Mouse (Mus musculus) MEL (cell line): Measurements from ENCODE around the gene Lrrc47. TPM values are rescaled to one million over a fixed set of nuclear protein-coding genes. Genes with fewer than 3 reads are reported as not detected.

Experiments
- DNase-seq: peaks from one replicate; pipeline ENCODE4 v3.0.0; 2011; ENCODE audit warnings: low read depth, low spot score
- H3K27ac ChIP-seq: 2 replicates; pipeline ENCODE4 v1.5.1; 2012; ENCODE audit warnings: low read depth, mild to moderate bottlenecking, control low read depth, low read length, moderate library complexity; ENCODE audit not compliant: control insufficient read depth
- H3K27me3 ChIP-seq, 2 experiments: fragments of 150-350 bp in 1 of 2; sonication (generic) in 1 of 2; 2 replicates each; pipeline ENCODE4 v1.6.1; 2012; ENCODE audit warnings: low read length in 2 of 2, mild to moderate bottlenecking in 2 of 2, improper control_type of control experiment in 1 of 2, moderate library complexity in 1 of 2; ENCODE audit not compliant: insufficient read depth in 2 of 2, control insufficient read depth in 1 of 2
- H3K36me3 ChIP-seq, 2 experiments: 2 replicates each; pipeline ENCODE4 v1.6.1; 2012 to 2014; ENCODE audit warnings: low read length in 2 of 2, improper control_type of control experiment in 1 of 2, inconsistent platforms in 1 of 2, mild to moderate bottlenecking in 1 of 2; ENCODE audit not compliant: insufficient read depth in 2 of 2, control insufficient read depth in 1 of 2
- H3K4me1 ChIP-seq, 2 experiments: fragments of 150-350 bp in 1 of 2; sonication (generic) in 1 of 2; 2 replicates each; pipeline ENCODE4 v1.6.1; 2012; ENCODE audit warnings: low read length in 2 of 2, improper control_type of control experiment in 1 of 2, mild to moderate bottlenecking in 1 of 2; ENCODE audit not compliant: insufficient read depth in 2 of 2, control insufficient read depth in 1 of 2
- H3K4me3 ChIP-seq, 2 experiments: fragments of 150-350 bp in 1 of 2; sonication (generic) in 1 of 2; 2 replicates each; pipeline ENCODE4 v1.5.1; 2012; ENCODE audit warnings: low read depth in 2 of 2, low read length in 2 of 2, mild to moderate bottlenecking in 2 of 2, moderate library complexity in 2 of 2, control low read depth in 1 of 2, improper control_type of control experiment in 1 of 2; ENCODE audit not compliant: control insufficient read depth in 1 of 2, insufficient read depth in 1 of 2
- H3K79me2 ChIP-seq: 2 replicates; pipeline ENCODE4 v1.6.1; 2012; ENCODE audit warnings: mild to moderate bottlenecking, low read length, moderate library complexity; ENCODE audit not compliant: control insufficient read depth, poor library complexity, insufficient read depth
- H3K9ac ChIP-seq: 2 replicates; pipeline ENCODE4 v1.6.1; 2012; ENCODE audit warnings: low read depth, mild to moderate bottlenecking, control low read depth, low read length, moderate library complexity; ENCODE audit not compliant: control insufficient read depth, poor library complexity, severe bottlenecking
- H3K9me3 ChIP-seq: fragments of 150-350 bp; sonication (generic); replicated peaks from 2 replicates; pipeline ENCODE4 v1.6.1; 2012; ENCODE audit warnings: mild to moderate bottlenecking, low read length, improper control_type of control experiment, moderate library complexity; ENCODE audit not compliant: insufficient read depth
- CHD2 ChIP-seq: IDR thresholded peaks from 2 replicates; pipeline ENCODE4 v1.6.1; 2011; ENCODE audit warnings: low read length, improper control_type of control experiment
- HCFC1 ChIP-seq: IDR thresholded peaks from 2 replicates; pipeline ENCODE4 v1.6.1; 2012; ENCODE audit warnings: low read depth, mild to moderate bottlenecking, inconsistent platforms, low read length, improper control_type of control experiment, moderate library complexity
- MAFK ChIP-seq: IDR thresholded peaks from 2 replicates; pipeline ENCODE4 v1.6.1; 2011; ENCODE audit warnings: low read depth, mild to moderate bottlenecking, low read length, improper control_type of control experiment, borderline replicate concordance
- MEF2A ChIP-seq: IDR thresholded peaks from 2 replicates; pipeline ENCODE4 v1.6.1; 2014; ENCODE audit warnings: low read depth, mild to moderate bottlenecking, inconsistent platforms, low read length, improper control_type of control experiment; ENCODE audit not compliant: poor library complexity, insufficient replicate concordance, severe bottlenecking; ENCODE audit errors: extremely low read depth
- MXI1 ChIP-seq: IDR thresholded peaks from 2 replicates; pipeline ENCODE4 v1.6.1; 2011; ENCODE audit warnings: mild to moderate bottlenecking, low read depth, low read length, improper control_type of control experiment
- MYB ChIP-seq: IDR thresholded peaks from 2 replicates; pipeline ENCODE4 v1.6.1; 2011; ENCODE audit warnings: mild to moderate bottlenecking, low read depth, low read length, improper control_type of control experiment
- MYC ChIP-seq: IDR thresholded peaks from 2 replicates; pipeline ENCODE4 v1.6.1; 2011; ENCODE audit warnings: low read depth, mild to moderate bottlenecking, low read length, improper control_type of control experiment, moderate library complexity
- POLR2A ChIP-seq, 2 experiments: IDR thresholded peaks; 2 replicates each; pipeline ENCODE4 v1.6.1; 2011 to 2012; ENCODE audit warnings: low read length in 2 of 2, mild to moderate bottlenecking in 2 of 2, control low read depth in 1 of 2, improper control_type of control experiment in 1 of 2, low read depth in 1 of 2, moderate library complexity in 1 of 2; ENCODE audit not compliant: control insufficient read depth in 1 of 2, insufficient read depth in 1 of 2, poor library complexity in 1 of 2
- TBP ChIP-seq: IDR thresholded peaks from 2 replicates; pipeline ENCODE4 v1.8.0; 2011; ENCODE audit warnings: low read depth, low read length, improper control_type of control experiment
- TCF12 ChIP-seq: IDR thresholded peaks from 2 replicates; pipeline ENCODE4 v1.6.1; 2014; ENCODE audit warnings: low read depth, mild to moderate bottlenecking, inconsistent platforms, low read length, improper control_type of control experiment, moderate library complexity
- USF2 ChIP-seq, 2 experiments: IDR thresholded peaks; 2 replicates each; pipeline ENCODE4 v1.6.1; 2011 to 2012; ENCODE audit warnings: improper control_type of control experiment in 2 of 2, low read length in 2 of 2, borderline replicate concordance in 1 of 2, inconsistent platforms in 1 of 2, low read depth in 1 of 2, mild to moderate bottlenecking in 1 of 2; ENCODE audit not compliant: insufficient read depth in 1 of 2
- ZMIZ1 ChIP-seq: IDR thresholded peaks from 2 replicates; pipeline ENCODE4 v1.6.1; 2012; ENCODE audit warnings: low read depth, mild to moderate bottlenecking, inconsistent platforms, low read length, improper control_type of control experiment, moderate library complexity
- polyA plus RNA-seq, 2 experiments: library from polyadenylated mRNA; stranded (reverse) in 1 of 2; unstranded in 1 of 2; fragments of >175 nt in 1 of 2; fragments of >200 nt in 1 of 2; gene quantifications; 2 replicates each; pipeline versions ENCODE4 v1.2.1 to v1.2.4; 2012; ENCODE audit warnings: low replicate concordance in 2 of 2, low read depth in 1 of 2; ENCODE audit not compliant: insufficient read length in 2 of 2, insufficient read depth in 1 of 2, missing spikeins in 1 of 2
- total RNA-seq: library from RNA; depleted of rRNA; stranded (reverse); fragments of 300-350 nt; gene quantifications from 2 replicates; pipeline ENCODE4 v1.2.3, GENCODE M21; 2012

Gene Lrrc47
- total and polyA plus RNA-seq, 3 experiments, result 54.3 to 117 TPM; not detected in 1

- TF ChIP-seq MYB (no peak), MYC (no peak)
- H3K36me3 ChIP-seq, result no peaks in the 10 kb centered on the region
- no peak overlapping the region for H3K27ac ChIP-seq
- no peaks in the 10 kb centered on the region for H3K9me3 ChIP-seq
- no peaks in the 10 kb centered on the region for H3K27me3 ChIP-seq
- no peak overlapping the region for H3K9ac ChIP-seq
- H3K79me2 ChIP-seq, result no peaks in the 10 kb centered on the region
- no peak overlapping the region for H3K4me3 ChIP-seq
- DNase-seq, result no peak
- no peaks in the 10 kb centered on the region for H3K4me1 ChIP-seq
These were observed 39.9 kb downstream of the Lrrc47 start for GRCm38 (mm10) chr4:154051401-154051800.

GRCm38 (mm10) chr4:154053065-154053464 is 41.5 kb downstream of the Lrrc47 start:
- no peaks in the 10 kb centered on the region for H3K36me3 ChIP-seq
- H3K4me1 ChIP-seq, result no peaks in the 10 kb centered on the region
- no peak for DNase-seq

GRCm38 (mm10) chr4:154055482-154055881 is 44.0 kb downstream of the Lrrc47 start:
- Histone ChIP-seq H3K9ac (no peak overlapping the region), H3K4me1 (no peaks in the 10 kb centered on the region), H3K27me3 (no peaks in the 10 kb centered on the region), H3K9me3 (no peaks in the 10 kb centered on the region), H3K27ac (no peak overlapping the region), H3K36me3 (no peaks in the 10 kb centered on the region), H3K79me2 (no peaks in the 10 kb centered on the region), H3K4me3 (no peak overlapping the region)
- TF ChIP-seq MAFK, result no peak
- no peak for TF ChIP-seq MEF2A
- no peak for TF ChIP-seq USF2 (IDR thresholded peaks at IDR 0.05; ENCODE audit: borderline replicate concordance in 1 of 2, insufficient read depth in 1 of 2, low read depth in 1 of 2, low read length in 2 of 2)
- no peak for TF ChIP-seq CHD2
- no peak for TF ChIP-seq ZMIZ1
- TF ChIP-seq HCFC1, result no peak
- TF ChIP-seq TBP, result no peak
- no peak for TF ChIP-seq TCF12
- TF ChIP-seq MXI1, result no peak
- TF ChIP-seq POLR2A (IDR thresholded peaks at IDR 0.05; ENCODE audit: control insufficient read depth in 1 of 2, insufficient read depth in 1 of 2, low read depth in 1 of 2, low read length in 2 of 2, poor library complexity in 1 of 2), result no peak
- no peak for DNase-seq

More at GRCm38 (mm10) chr4:154053065-154053464, 41.5 kb downstream of the Lrrc47 start:
- Histone ChIP-seq H3K4me3 (no peak overlapping the region), H3K27ac (no peak overlapping the region), H3K9me3 (no peaks in the 10 kb centered on the region), H3K79me2 (no peaks in the 10 kb centered on the region), H3K27me3 (no peaks in the 10 kb centered on the region), H3K9ac (no peak overlapping the region)
- no peak for TF ChIP-seq POLR2A (IDR thresholded peaks at IDR 0.05; ENCODE audit: control insufficient read depth in 1 of 2, insufficient read depth in 1 of 2, low read depth in 1 of 2, low read length in 2 of 2, poor library complexity in 1 of 2)
